Mouse (Mus musculus): ENCODE data around the gene Hist1h4c.

Gene Hist1h4c

GRCm38 (mm10) chr13:23698300-23698693 is at the start of gene Hist1h4c:
TSS of gene Hist1h4c (minus strand) at chr13:23698454.
- peak; percentile 99 to 100 for DNase-seq (ENCODE audit: low spot score in 2 of 2)

GRCm38 (mm10) chr13:23747892-23748288 is 49.6 kb upstream of the Hist1h4c start:
- peak in 1 of 2 experiments; percentile 51 for DNase-seq (ENCODE audit: low spot score in 2 of 2)

GRCm38 (mm10) chr13:23747081-23747891 is 49.0 kb upstream of the Hist1h4c start:
- peak in 1 of 2 experiments; percentile 46 for DNase-seq (ENCODE audit: low spot score in 2 of 2)

- peak; percentile 77 to 88 for DNase-seq (ENCODE audit: low spot score in 2 of 2)
Measured at GRCm38 (mm10) chr13:23746201-23747080, 48.2 kb upstream of the Hist1h4c start, which contains the start of gene Hist1h2bb. TSS of gene Hist1h2bb (plus strand) at chr13:23746734.

- DNase-seq (ENCODE audit: low spot score in 2 of 2), result peak; percentile 87 to 92
Measured at GRCm38 (mm10) chr13:23745381-23746161, 47.3 kb upstream of the Hist1h4c start, which contains the start of gene Hist1h3c. TSS of gene Hist1h3c (minus strand) at chr13:23745602.

GRCm38 (mm10) chr13:23744421-23745380 is 46.4 kb upstream of the Hist1h4c start:
- peak in 1 of 2 experiments; percentile 49 for DNase-seq (ENCODE audit: low spot score in 2 of 2)

- no peak for DNase-seq (ENCODE audit: low spot score in 2 of 2)
Measured at GRCm38 (mm10) chr13:23743963-23744362, 45.7 kb upstream of the Hist1h4c start.

- peak in 1 of 2 experiments; percentile 9 for DNase-seq (ENCODE audit: low spot score in 2 of 2)
Measured at GRCm38 (mm10) chr13:23743215-23743614, 45.0 kb upstream of the Hist1h4c start.

GRCm38 (mm10) chr13:23742007-23742406 is 43.8 kb upstream of the Hist1h4c start:
- peak in 1 of 2 experiments; percentile 19 for DNase-seq (ENCODE audit: low spot score in 2 of 2)

- DNase-seq (ENCODE audit: low spot score in 2 of 2), result peak in 1 of 2 experiments; percentile 4
Measured at GRCm38 (mm10) chr13:23740910-23741309, 42.7 kb upstream of the Hist1h4c start.

GRCm38 (mm10) chr13:23740256-23740840 is 42.1 kb upstream of the Hist1h4c start:
- no peak for DNase-seq (ENCODE audit: low spot score in 2 of 2)

- no peak for DNase-seq (ENCODE audit: low spot score in 2 of 2)
Measured at GRCm38 (mm10) chr13:23739922-23740252, 41.6 kb upstream of the Hist1h4c start.

GRCm38 (mm10) chr13:23739069-23739921 is 41.0 kb upstream of the Hist1h4c start:
- peak; percentile 92 for DNase-seq (ENCODE audit: low spot score in 2 of 2)

GRCm38 (mm10) chr13:23738677-23739068 is 40.4 kb upstream of the Hist1h4c start, which contains the start of gene Hist1h1c:
TSS of gene Hist1h1c (plus strand) at chr13:23738808.
- peak; percentile 96 to 99 for DNase-seq (ENCODE audit: low spot score in 2 of 2)

- DNase-seq (ENCODE audit: low spot score in 2 of 2), result peak; percentile 54 to 76
Measured at GRCm38 (mm10) chr13:23738041-23738440, 39.8 kb upstream of the Hist1h4c start.

GRCm38 (mm10) chr13:23737091-23737490 is 38.8 kb upstream of the Hist1h4c start:
- peak in 1 of 2 experiments; percentile 9 for DNase-seq (ENCODE audit: low spot score in 2 of 2)

- DNase-seq (ENCODE audit: low spot score in 2 of 2), result peak; percentile 16 to 58
Measured at GRCm38 (mm10) chr13:23732156-23732804, 34.0 kb upstream of the Hist1h4c start.

GRCm38 (mm10) chr13:23730479-23730878 is 32.2 kb upstream of the Hist1h4c start:
- peak in 1 of 2 experiments; percentile 2 for DNase-seq (ENCODE audit: low spot score in 2 of 2)

Measured in spleen, postnatal 10 days (tissue).